Mouse (Mus musculus): ENCODE results near the gene Plekha7. TPM values are rescaled to one million over a fixed set of nuclear protein-coding genes. Genes with fewer than 3 reads are reported as not detected.

Gene Plekha7
- total RNA-seq, 4 experiments from 2014 or later = 13.4 to 34.3 (median 26.8) TPM

DNA sequence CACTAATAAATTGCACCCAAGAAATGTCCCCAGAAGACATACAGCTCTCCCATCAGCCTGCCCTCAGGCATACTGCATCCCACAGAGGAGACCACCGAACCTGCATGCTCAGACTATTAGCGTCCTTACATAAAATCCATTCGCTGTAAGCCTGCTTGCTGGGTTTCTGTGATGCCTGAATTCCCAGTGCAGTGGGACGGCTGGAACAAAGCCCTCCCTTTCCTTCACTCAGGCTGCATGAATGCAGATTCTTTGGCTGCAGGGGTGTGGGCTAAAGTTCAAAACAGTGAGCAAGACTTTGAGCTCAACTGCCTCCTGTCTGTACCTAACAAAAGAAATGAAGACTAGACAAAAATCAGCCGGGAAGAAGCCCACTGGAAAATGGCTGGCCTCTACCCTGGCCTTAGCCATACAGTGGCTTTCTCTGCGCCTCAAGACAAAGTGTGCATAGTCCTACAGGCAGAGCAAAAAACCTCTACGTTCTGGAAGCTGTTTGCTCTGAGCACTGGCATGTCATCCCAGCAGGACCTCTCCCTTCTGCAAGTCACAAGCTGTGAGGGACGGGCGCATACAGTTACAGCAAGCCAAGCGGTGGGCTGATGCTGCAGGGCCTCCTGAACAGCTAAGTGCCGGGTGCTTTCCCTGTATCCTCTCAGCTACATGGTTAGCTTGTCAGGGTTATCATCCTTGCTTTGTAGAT is 123.7 kb downstream of the Plekha7 start:
- no peak for DNase-seq

DNA sequence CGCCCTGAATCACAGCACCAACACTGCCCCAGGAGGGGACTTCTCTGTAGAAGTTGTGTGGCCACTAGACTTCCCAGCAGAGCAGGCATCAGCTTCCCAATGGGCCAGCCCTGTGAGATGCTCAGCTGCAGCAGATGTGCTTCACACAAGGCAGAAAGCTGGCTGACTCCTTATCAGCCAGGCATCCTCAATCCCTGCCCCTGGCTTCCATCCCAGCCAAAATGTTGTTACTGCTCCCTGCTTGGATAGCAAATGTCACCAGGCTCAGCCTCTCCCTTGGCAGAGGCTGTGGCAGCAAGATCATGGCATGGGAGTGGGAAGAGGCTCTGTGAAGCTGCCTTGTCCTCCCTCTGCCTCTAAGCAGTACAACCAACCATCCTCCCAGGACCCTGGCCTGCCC is 125.7 kb downstream of the Plekha7 start:
- DNase-seq = no peak

DNA sequence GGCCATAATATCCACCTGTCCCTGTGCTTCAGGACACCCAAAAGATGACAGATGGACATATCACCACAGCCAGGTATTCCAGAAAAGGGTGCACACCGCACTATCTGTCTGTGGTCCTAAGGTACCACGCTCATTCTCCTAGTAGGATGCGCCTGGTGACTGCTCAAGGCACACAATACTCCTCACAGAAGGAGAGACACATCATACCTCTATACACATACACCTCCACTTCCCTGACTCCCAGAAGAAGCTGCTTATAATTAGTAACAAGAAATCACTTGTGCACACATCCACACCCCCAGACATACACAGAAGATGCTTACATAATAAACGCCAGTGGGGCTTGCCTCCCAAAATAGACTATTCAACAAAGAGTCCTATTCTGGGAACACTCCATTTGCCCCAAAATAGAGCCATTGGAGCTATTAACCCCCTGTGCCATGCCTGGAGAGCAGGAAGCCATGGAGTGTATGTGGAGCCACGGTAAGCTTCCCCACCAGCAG is 126.7 kb downstream of the Plekha7 start:
- DNase-seq = no peak

DNA sequence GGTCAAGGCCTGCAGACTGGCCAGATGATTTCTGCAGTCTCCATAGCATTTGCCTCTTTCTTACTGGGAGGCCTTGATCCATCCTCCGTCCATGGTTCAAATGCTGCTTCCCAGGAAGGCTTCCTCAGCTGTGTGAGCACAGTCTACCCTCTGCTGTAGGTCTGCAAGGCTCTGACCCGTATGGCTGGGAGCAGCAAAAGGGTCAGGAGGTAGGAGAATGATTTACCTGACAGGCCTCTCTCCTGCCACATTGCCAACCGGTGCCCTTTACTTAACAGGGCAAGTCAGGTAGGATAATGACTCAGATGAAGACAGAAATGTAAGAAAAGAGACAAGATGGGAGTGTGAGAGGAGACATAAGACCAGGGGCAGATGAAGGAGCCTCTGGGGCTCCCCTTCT is 129.3 kb downstream of the Plekha7 start:
- no peak for DNase-seq

DNA sequence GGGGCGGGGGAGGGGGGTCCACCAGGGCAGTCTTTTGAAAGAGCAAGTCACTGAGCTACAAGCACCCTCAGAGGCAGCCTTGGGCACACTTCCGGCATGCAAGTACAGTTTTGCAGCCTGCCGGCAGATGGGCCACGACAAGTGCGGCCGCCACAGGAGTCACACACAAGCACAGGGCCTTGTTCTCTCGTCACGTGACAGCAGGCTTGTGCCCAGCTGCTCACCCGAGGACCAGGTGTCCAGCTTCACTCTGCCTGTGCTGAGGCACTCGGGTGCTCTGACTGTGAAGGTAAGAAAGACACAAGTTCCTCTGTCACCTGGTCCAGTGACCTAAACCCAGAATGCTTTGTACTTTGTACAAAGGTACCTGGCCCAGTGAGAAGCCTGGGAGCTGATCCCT is 135.4 kb downstream of the Plekha7 start:
- no peak for DNase-seq

DNA sequence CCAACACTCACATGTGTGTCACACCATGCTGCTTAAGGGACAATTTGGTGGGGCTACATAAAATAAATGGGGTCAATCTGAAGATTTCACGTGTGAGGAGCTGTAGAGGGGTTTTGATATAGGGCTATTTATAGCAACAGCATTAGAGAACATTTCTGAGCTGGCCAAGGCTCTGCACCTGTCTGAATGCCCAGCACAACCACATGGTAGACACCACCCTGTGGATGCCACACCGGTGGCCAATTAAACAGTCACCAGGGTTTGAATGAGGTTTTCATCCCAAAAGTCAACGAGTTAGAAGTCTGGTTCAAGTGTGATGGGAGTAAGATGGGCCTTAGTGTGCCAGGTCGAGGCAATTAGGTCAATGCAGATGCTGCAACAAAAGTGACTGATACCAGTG is 138.8 kb downstream of the Plekha7 start:
- no peak for DNase-seq

DNA sequence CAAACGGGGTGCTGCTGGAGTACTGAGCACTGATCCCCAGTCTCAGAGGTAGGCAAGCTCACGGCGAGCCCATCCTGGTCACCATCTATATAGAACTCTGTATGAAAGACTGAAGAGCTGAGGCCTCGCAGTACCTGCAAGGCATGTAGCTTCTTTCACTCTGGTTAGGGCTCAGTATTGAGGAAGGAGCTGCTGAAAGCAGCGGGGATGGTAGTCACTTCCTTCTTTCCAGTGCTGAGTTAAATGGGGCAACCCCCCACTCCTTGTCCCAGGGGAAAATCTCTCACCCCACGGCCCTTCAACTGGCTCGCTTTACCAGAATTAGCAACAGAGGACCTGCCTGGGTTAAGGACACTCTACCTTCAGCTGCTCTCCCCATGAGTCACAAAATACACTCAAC is 140.0 kb downstream of the Plekha7 start:
- peak; percentile 19 for DNase-seq

DNA sequence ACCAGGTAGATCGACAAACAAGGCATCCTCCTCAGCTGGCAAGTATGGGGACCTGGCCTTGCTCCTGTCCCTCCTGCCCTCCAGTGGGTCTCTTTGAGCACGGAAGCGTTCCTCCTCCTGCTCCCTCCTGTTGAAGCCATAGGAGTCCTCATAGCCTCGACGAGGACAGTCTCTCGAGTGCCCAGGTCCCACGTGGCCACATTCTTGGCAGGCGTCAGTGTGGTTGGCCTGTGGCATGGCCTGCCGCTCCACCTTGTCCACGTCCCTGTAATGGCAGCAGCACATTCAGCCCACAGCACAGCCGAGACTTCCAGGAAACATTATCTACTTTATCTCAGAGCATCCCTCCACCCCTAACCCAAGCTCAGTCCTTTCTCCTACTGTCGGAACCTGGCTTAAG is 143.9 kb downstream of the Plekha7 start:
- no peak for DNase-seq

DNA sequence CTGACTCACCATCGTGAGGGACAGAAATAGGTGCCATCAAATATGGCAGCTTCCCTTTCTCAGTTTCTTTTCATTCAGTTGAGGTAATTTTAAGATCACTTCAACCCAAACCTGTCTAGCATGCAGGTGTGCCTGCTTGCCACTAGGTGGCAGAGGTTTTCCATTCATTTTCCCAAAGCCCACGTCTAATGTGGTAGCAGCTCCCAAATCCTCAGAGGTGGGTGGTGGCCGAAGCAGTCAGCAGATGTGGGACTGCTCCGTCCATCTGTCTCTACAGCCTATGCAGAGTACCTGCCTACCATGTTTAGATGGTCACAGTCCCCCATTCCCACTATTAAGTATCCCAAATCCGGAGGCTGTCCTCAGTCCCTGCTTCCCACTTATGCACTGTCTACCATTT is 146.6 kb downstream of the Plekha7 start:
- no peak for DNase-seq

DNA sequence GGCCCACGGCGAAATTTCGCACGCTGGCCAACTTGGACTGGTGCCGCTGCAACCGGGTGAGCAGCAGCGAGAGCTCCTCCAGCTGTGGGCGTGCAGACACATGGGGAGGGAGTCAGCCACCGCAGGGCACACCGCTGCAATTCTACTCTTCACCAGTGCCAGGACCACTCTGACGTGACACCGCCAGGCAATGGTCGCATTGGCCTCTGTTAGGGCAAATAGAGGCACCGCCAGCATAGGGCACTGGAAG is 151.4 kb downstream of the Plekha7 start:
- no peak for DNase-seq

DNA sequence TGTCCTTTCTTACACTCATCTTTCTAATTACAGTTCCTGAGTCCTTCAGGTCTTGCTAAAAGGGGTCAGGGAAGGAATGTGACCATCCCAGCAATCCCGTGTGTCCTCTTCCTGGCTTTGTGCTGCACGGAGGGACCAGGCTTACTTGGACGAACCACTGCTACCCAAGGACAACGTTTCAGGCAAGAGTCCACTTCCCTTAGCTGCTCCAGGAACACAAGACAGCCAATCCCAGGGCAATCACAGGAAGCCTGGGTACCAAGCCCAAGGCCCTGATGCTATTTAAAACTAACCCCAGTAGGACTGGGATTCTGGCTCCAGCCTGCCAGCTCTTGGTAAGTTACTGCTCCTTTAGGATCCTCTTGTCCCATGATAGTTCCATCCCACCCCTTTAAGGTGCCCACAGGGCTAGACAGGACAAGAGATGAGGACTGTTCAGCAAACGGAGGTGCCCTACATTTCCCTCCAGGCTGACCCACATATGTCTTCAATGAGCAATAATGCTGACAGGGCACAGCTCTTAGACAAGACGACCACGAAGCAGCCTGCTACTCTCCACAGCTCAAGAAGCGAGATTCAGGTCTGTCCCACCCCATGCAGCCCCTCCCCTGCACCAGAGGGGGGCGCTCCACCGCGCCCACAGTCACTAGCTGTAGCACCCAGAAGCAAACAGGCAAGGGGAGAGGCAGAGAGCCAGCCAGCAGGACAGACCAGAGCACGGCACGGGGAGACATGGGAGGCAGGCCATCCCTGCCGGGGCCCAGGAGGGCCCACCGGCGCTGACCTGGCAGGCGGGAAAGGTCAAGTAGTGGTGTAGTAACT is 151.9 kb downstream of the Plekha7 start:
- DNase-seq = no peak

DNA sequence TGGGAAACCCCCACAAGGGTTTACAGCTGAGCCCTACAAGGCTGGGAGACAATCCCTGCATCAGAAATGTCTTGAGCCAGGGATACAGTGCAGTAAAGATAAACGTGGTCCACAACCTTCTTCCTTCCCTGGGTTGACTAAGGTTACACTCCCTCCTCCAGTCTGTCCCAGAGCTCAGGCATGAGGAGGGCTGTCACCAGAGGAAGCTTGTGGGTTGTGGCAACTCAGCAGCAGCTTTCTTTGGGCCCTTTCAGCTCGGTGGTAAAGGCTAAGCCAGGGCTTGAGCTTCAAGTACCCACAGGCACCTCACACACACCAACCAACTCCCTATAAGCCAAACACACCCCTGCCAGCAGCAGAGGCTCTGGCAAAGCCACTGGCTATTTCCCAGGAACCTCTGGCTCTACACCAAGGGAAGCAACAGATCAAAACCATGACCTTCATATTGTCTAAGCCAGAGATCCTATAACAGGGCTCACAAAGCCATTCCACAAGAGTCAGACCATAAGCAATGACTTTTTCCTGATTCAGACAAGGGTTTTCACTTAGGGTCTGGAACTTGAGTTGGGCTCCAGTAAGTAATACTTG is 154.3 kb downstream of the Plekha7 start:
- DNase-seq = no peak

DNA sequence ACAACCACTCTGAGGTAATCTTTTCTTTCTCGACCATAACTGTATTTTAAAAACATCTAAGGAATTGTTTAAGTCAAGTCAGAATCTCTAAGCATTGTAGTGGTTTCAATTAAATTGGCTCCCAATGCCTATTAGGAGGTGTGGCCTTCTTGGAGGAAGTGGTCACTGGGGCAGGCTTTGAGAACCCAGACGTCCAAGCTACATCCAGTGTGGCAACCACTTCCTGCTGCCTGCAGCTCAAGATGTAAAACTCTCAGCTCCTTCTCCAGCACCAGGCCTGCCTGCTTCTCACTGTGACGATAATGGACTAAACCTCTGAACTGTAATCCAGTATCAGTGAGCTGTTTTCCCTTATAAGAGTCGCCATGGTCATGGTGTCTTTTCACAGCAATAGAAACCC is 158.6 kb downstream of the Plekha7 start:
- DNase-seq = no peak

DNA sequence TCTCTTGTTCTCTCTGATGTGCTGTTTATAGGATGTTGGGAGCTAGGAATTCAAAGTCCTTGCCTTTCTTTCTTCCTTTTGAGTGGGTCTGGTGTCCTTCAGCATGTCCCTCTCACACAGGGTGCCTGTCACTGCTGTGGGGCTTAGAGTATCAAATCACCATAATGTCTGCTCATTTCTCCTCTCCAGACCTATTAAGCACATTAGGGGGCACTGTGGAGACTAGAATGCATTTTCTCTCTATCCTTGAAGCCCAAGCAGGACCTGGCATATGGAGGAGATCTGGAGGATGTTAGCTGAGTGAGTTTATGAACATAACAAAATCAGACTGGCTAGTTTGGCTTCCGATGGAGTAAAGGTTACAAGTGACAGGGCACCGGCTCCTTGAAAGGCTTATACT is 161.1 kb downstream of the Plekha7 start:
- DNase-seq = no peak

DNA sequence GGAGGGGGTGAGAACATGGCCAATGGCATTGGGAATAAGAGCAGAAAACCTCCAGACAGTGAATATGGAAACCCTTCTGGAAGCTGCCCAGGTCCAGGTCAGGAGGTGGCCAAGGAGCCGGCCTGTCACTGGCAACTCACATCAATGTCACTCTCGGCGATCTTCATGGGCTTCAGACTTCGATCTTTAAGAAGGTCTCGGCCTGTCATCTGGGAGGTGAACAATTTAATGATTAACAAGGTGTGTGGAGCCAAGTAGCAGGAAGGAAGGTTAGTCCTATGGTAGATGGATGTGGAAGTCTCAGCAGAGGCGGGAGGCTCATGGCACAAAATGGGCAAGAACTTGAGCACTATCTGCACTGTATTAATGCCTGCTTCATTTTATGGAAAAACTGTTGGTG is 163.1 kb downstream of the Plekha7 start:
- no peak for DNase-seq

DNA sequence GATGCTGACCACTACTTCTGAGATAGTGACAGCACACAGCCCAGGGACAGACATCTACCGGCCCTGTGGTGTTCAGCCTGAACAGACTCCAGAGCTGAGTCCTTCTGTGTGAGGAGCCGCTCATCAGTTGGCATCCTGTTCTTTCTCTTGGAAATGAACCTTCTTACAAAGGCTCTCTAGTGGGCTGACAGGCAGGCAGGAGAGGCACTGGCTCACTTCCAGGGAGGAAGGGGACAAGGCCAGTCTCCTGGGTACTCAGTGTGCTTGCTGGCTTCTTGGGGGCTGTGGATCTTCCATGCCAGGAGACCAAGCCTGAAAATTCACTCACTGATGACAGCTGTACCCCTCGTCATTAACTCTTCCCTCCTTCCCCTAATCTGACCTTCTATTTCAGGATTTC is 170.5 kb downstream of the Plekha7 start:
- no peak for DNase-seq

DNA sequence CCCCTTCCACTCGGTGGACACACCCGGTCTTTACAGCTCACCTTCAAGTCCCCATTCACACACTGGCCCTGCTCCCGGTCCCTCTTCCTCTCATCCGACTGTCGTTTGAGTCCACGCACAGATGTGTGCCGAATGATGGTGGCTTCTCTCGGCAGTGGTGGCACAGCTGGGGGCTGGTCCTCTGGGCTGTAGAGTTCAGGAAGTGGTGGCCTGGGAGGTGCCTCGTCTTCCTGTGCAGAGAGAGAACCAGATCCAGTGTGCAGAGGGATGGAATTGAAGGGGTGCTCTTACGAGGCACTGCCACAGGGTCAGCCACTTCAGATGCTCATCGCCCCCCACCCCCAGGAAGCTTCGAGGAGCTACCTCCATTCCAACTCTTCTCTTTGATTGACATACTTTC is 171.0 kb downstream of the Plekha7 start:
- DNase-seq = no peak

DNA sequence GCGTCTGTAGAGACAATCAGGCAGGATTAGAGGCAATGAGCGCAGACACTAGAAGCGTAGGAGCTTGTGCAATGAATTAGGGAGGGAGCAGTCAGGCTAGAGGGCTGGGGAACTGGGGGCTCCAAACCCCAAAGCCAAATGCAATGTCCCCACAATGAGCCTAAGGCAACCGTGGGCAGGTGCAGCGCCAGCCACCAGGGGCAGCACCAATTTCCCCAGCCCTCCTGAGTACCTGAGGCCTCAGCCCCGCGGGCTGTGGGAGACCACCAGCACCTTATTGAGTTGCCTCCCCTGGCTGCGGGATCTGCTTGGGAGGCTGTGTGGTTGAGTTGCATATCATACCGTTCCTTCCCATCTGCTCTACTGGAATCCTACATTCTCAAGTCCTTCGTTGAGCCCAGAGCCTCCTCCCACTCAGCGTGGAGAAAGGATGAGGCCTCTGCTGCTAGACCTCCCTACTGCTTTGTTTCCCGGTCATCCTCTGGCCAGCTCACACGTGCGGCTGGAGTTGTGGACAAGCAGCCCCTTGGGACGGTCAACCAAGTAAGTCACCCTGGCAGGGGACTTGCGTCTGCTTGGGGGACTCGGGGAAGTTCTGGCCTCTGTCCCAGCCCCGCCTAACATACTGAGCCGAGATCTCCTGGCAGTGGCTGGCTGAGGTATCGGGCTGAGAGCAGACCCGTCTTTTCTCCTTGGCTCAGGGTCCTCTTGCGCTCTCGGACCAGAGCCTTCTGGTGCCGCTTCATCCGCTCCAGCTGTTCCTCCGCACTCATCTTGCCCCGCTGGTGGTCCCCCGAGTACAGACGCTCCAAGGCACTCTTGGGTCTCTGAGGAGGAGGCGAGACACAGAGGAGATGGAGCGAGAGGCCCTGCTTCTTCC is 173.5 kb downstream of the Plekha7 start:
- DNase-seq = no peak

DNA sequence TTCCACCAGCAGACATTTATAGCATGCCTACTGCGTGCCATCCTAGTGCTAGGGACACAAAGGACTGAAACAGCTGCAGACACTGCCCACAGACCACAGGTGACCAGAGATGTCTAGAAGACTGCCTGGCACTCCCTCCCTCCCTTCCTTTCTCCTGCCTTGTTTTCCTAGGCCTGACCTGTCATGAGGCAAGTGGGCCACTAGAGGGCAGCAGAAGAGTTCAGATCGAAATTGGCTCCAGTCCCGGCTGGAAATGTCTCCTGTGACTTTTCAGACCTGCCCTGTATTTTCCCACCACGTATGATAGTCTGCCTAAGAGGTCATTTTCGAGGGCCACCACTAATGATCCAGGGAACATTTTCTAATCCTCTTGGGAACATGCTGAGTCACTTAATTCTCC is 176.1 kb downstream of the Plekha7 start:
- peak; percentile 60 for DNase-seq

DNA sequence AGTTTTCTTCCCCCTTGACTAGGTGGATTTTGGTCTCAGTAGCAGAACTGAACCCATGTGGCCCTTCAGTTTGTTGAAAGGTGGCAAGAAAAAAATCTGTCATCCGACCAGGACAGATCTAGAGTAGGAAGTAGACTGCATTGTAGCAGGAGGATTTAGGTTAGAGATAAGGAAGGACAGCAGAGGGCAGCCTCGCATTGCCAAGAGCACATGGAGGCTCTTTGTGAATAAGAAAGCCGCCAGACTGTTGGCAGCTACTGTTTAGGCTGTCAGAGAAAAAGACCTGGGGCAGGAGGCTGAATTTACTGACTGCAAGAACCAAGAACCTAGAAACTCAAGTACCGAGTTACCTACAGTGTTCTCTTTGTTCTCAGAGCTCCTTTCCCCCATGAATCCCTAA is 176.8 kb downstream of the Plekha7 start:
- DNase-seq = no peak

DNA sequence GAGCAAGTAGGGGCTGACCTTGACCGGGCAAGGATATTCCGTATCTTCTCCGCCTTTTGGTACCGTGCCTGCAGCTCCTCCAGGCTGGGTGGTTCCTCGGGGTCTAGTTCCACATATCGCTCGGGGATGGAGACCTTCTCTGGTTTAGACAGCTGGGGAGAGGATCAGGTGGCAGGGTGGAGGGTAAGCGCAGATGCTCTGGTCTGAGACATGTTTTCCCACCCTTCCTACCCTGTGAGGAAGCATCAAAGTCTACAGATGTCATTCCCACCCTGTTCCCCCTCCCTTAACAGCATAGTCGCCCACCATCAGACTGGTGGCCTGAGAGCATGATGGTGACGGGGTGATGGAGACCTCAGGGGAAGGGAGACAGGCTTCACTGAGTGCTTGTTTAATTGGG is 178.8 kb downstream of the Plekha7 start:
- no peak for DNase-seq

DNA sequence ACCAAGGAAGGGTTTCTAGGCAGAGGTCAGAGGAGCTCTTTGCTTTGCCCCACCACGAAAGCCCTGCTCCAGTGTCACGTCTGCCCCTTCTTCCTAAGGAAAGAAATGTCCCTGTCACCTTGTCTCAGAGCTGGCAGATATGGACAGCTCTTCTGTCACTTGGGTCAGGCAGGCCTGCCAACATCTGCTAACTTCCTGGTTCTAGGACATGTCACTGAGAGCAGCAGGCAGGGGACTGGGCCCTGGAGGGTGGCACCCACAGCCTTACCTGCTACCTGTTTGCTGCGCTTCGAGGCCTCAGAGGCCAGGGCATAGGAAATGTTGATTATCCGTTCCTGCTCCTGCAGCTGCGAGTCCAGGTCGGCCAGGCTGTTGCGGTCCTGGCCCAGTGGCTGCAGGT is 179.9 kb downstream of the Plekha7 start:
- no peak for DNase-seq

DNA sequence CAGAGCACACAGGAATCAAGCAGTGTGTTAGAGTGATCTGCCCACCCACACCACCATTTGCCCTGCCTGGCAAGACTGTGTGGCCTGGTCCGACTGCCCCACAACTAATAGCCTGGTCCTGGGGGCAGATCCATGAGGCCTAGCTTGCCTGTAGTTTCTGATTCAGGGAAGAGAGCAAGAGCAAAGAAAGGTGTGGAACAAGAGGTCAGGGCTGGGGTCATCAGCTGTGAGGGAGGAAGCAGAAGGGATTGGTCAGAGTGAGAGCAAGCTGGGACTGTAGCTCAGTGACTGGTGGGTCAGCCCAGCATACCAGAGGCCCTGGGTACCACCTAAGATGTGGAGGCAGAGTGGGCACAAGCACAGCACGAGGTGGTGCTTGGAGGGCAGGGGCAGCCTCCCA is 181.1 kb downstream of the Plekha7 start:
- DNase-seq = no peak

All from adrenal gland, adult 8-10 months (tissue).